Comparison of ENCODE assay signal across 28 mouse cellular contexts in the genomic region with DNA sequence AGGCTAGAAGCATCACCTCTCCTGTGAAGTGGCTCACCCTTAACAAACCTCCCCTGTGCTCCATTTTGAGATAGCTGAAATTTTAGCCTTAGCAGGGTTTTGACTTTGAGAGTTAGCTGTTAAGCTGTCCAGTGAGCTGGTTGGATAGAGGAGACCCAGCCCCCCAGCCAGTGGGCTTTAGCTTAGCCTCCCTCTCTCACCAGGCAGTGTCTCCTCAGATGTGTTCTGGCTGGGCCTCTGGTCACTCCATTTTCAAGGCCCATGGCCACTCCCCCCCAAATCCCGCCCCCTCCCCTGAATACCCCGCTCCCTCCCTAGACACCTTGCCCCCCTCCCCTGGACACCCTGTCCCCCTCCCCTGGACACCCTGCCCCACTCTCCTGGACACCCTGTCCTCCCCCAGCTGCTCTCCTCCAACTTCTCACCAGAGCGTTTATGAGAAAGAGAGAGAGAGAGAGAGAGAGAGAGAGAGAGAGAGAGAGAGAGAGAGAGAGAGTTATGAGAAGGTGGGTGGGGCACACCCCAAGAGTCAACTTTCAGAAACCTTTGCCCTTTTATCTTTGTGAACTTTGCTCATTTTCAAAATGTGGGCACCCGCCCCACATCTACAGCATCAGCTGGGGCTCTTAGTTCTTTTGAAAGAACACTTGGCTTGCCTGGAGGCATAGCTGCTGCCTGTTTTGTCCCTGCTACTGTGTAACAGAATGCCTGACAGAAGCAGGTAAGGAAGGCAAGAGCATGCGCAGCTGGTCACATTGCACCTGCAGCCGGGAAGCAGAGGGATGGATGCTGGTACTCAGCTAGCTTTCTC.
A peak's percentile ranks its signal among the peaks of the same experiment; 100 is the strongest.
DNase-seq lines count a peak whose midpoint lies in the region; ATAC-seq and TF ChIP-seq lines count a peak whose summit lies in the region.
"Had no signal": no experiment of that assay in that cellular context is flagged by ENCODE, and none has a peak within 500 bp of the region (broad histone marks: within the 10 kb centered on the region; RNA-seq: fewer than 3 reads in every experiment).

No protein-coding gene starts in this region.

- no peak for ATAC-seq in liver, embryonic 11.5 days (replicated peaks; ENCODE audit: low FRiP score)
- ATAC-seq in inflammation-experienced regulatory T-cells, adult 6 months, result no peak
- ATAC-seq: forebrain, embryonic 14.5 days; hindbrain, postnatal 0 days; liver, embryonic 12.5 days; liver, postnatal 0 days had no signal

- TF ChIP-seq POLR2A in liver, adult 2 months (IDR thresholded peaks at IDR 0.05; ENCODE audit: extremely low read depth, insufficient read depth, low read length), result no peak

- H3K9ac ChIP-seq in liver, adult 2 months (ENCODE audit: low read depth, low read length), result no peak overlapping the region
- no peak overlapping the region for H3K9ac ChIP-seq in liver, embryonic 11.5 days (ENCODE audit: low read depth, low read length)
- H3K9ac ChIP-seq: hindbrain, embryonic 12.5 days; limb, embryonic 12.5 days; liver, embryonic 12.5 days; liver, postnatal 0 days; midbrain, embryonic 12.5 days; neural tube, embryonic 13.5 days had no signal

- no peaks in the 10 kb centered on the region for H3K9me3 ChIP-seq in liver, embryonic 11.5 days (ENCODE audit: control insufficient read depth, low read length)
- H3K9me3 ChIP-seq: hindbrain, embryonic 12.5 days; limb, embryonic 12.5 days; liver, embryonic 12.5 days; neural tube, embryonic 13.5 days had no signal

- no peaks in the 10 kb centered on the region for H3K36me3 ChIP-seq in liver, adult 2 months (ENCODE audit: control insufficient read depth, insufficient read depth, low read length)
- H3K36me3 ChIP-seq in liver, embryonic 11.5 days (ENCODE audit: control insufficient read depth, insufficient read depth, low read length), result no peaks in the 10 kb centered on the region
- H3K36me3 ChIP-seq: hindbrain, embryonic 12.5 days; limb, embryonic 12.5 days; liver, embryonic 12.5 days; midbrain, embryonic 12.5 days; neural tube, embryonic 13.5 days had no signal

- H3K4me2 ChIP-seq in liver, embryonic 11.5 days, result no peak overlapping the region
- H3K4me2 ChIP-seq: heart, embryonic 11.5 days; hindbrain, embryonic 12.5 days; limb, embryonic 12.5 days; liver, embryonic 12.5 days; midbrain, embryonic 12.5 days; neural tube, embryonic 13.5 days had no signal

- TF ChIP-seq CTCF in liver, adult 2 months (IDR thresholded peaks at IDR 0.05; ENCODE audit: low read depth, low read length), result no peak

- H3K27me3 ChIP-seq in liver, adult 2 months (ENCODE audit: control insufficient read depth, insufficient read depth, low read length), result no peaks in the 10 kb centered on the region
- no peaks in the 10 kb centered on the region for H3K27me3 ChIP-seq in liver, embryonic 11.5 days (replicated peaks; ENCODE audit: control insufficient read depth, insufficient read depth, low read length)
- H3K27me3 ChIP-seq: CH12.LX; limb, embryonic 12.5 days; liver, embryonic 12.5 days had no signal

- peaks cover 16% of the 10 kb centered on the region for H3K4me1 ChIP-seq in liver, adult 2 months (ENCODE audit: control insufficient read depth, insufficient read depth, low read length)
- H3K4me1 ChIP-seq in liver, embryonic 11.5 days (replicated peaks; ENCODE audit: control insufficient read depth, insufficient read depth, low read length), result peaks cover 3% of the 10 kb centered on the region
- H3K4me1 ChIP-seq: hindbrain, embryonic 12.5 days; midbrain, embryonic 12.5 days; neural tube, embryonic 13.5 days had no signal

- H3K4me3 ChIP-seq in liver, adult 2 months (ENCODE audit: insufficient read depth, low read depth, low read length), result no peak overlapping the region
- H3K4me3 ChIP-seq in liver, embryonic 11.5 days (ENCODE audit: low read depth, low read length), result no peak overlapping the region
- H3K4me3 ChIP-seq: hindbrain, embryonic 12.5 days; limb, embryonic 12.5 days; liver, embryonic 12.5 days; midbrain, embryonic 12.5 days; myocyte; neural tube, embryonic 13.5 days had no signal

- DNase-seq in liver, adult 2 months (ENCODE audit: extremely low read depth, low read depth, low spot score), result peak; percentile 41
- DNase-seq in liver, embryonic 11.5 days (ENCODE audit: low spot score), result no peak
- DNase-seq in CD4-positive helper T cell, adult 2 months (ENCODE audit: low read depth, low spot score), result peak; percentile 54
- peak; percentile 61 for DNase-seq in induced T-regulatory cell, adult 2 months (ENCODE audit: low read depth)
- DNase-seq in naive thymus-derived CD4-positive, alpha-beta T cell, adult 2 months (ENCODE audit: low read depth), result peak; percentile 38
- no peak for DNase-seq in B cell, adult 2 months
- DNase-seq in urinary bladder, adult 2 months (ENCODE audit: low spot score), result no peak
- DNase-seq: adrenal gland, adult 8-10 months; cerebellum, adult 8-10 months; cerebellum, postnatal 25 days; gastrocnemius, postnatal 14 days; heart, adult 11 months; heart, postnatal 36 days; kidney, adult 2 months; kidney, postnatal 36 days; liver, postnatal 0 days; lung, postnatal 36 days had no signal

- WGBS in liver, adult 2 months, result 54% methylated on average over 6 of the region's 6 CpGs
- 63% methylated on average over 6 of the region's 6 CpGs for WGBS in liver, embryonic 11.5 days

- H3K27ac ChIP-seq in liver, adult 2 months (replicated peaks; ENCODE audit: insufficient read depth, low read depth, low read length), result no peak overlapping the region
- H3K27ac ChIP-seq in liver, embryonic 11.5 days (ENCODE audit: low read depth, low read length), result no peak overlapping the region
- H3K27ac ChIP-seq: hindbrain, embryonic 12.5 days; hindbrain, postnatal 0 days; limb, embryonic 12.5 days; liver, embryonic 12.5 days; midbrain, embryonic 12.5 days; neural tube, embryonic 13.5 days had no signal

- H3K79me2 ChIP-seq in liver, adult 2 months (ENCODE audit: control insufficient read depth, insufficient read depth, low read length), result no peaks in the 10 kb centered on the region

Comparison
In these comparisons a context has a peak if more than half of its experiments do, and no peak if none do; other contexts are left out.
1. DNase-seq: peak in liver, adult 2 months (single experiment), CD4-positive helper T cell, adult 2 months (single experiment), induced T-regulatory cell, adult 2 months (single experiment) and naive thymus-derived CD4-positive, alpha-beta T cell, adult 2 months (single experiment); none in liver, embryonic 11.5 days (single experiment), B cell, adult 2 months (0 of 2) and urinary bladder, adult 2 months (single experiment).